Mouse (Mus musculus) midbrain, embryonic 15.5 days (tissue): ENCODE data around the gene Ascl5. TPM values are rescaled to one million over a fixed set of nuclear protein-coding genes. Genes with fewer than 3 reads are reported as not detected.

ENCODE experiments used
- ATAC-seq: fragments of 200-750 bp; cut with Nextera tagmentation; replicated peaks from 2 replicates; pipeline ENCODE4 v1.8.0; 2017; ENCODE audit warnings: moderate TSS enrichment
- H3K27ac ChIP-seq: fragments of 300-500 bp; sonication (generic); 2 replicates; pipeline ENCODE4 v1.5.1; 2015; ENCODE audit warnings: mild to moderate bottlenecking, inconsistent platforms
- H3K27me3 ChIP-seq: fragments of 300-500 bp; sonication (generic); replicated peaks from 2 replicates; pipeline ENCODE4 v1.6.1; 2015; ENCODE audit warnings: inconsistent platforms
- H3K36me3 ChIP-seq: fragments of 300-500 bp; sonication (generic); replicated peaks from 2 replicates; pipeline ENCODE4 v1.6.1; 2015; ENCODE audit warnings: inconsistent platforms
- H3K4me1 ChIP-seq: fragments of 300-500 bp; sonication (generic); 2 replicates; pipeline ENCODE4 v1.6.1; 2015; ENCODE audit warnings: inconsistent platforms
- H3K4me2 ChIP-seq: fragments of 300-500 bp; sonication (generic); 2 replicates; pipeline ENCODE4 v1.6.1; 2015; ENCODE audit warnings: inconsistent platforms, mild to moderate bottlenecking, moderate library complexity
- H3K4me3 ChIP-seq: fragments of 300-500 bp; sonication (generic); 2 replicates; pipeline ENCODE4 v1.5.1; 2015; ENCODE audit warnings: mild to moderate bottlenecking, inconsistent platforms
- H3K9ac ChIP-seq: fragments of 300-500 bp; sonication (generic); 2 replicates; pipeline ENCODE4 v1.6.1; 2015; ENCODE audit warnings: mild to moderate bottlenecking, inconsistent platforms
- H3K9me3 ChIP-seq: fragments of 300-500 bp; sonication (generic); 2 replicates; pipeline ENCODE4 v1.6.1; 2016; ENCODE audit warnings: inconsistent platforms
- WGBS: fragments of 180-500 bp; shearing (Covaris S2); methylation state at CpG from one replicate; pipeline ENCODE4 v1.1.7; 2015; ENCODE audit warnings: mixed read lengths; 5-methylcytosine and 5-hydroxymethylcytosine counted together
- polyA plus RNA-seq: library from polyadenylated mRNA; unstranded; fragments of >200 nt; fragmentation: Nextera tagmentation; extraction: Ambion mirVana; gene quantifications from 2 replicates; pipeline ENCODE4 v1.2.1, GENCODE M21; 2015

The Ascl5 gene
- polyA plus RNA-seq, 1 experiment from 2014 or later: not detected

DNA sequence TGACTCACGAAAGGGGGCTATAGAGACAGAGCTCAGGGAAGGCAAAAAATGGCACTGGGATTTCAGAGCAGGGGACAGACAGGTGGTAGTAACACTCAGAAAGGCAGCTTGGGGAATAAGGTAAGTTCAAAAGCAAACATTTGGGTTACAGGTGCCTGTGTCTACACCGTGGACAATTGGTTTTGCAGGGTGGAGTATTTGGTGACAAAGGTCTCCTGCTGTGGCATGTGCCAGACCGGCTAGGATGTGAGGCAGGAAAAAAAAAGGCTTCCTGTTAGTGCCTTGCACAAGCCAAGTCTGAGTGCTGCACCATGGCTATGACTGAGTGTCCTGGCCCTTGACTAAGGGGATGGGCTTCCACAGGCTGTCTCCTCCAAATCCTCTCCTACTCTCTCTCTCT is 8.0 kb downstream of the Ascl5 start:
- WGBS: 61% methylated on average over 3 of the region's 3 CpGs

DNA sequence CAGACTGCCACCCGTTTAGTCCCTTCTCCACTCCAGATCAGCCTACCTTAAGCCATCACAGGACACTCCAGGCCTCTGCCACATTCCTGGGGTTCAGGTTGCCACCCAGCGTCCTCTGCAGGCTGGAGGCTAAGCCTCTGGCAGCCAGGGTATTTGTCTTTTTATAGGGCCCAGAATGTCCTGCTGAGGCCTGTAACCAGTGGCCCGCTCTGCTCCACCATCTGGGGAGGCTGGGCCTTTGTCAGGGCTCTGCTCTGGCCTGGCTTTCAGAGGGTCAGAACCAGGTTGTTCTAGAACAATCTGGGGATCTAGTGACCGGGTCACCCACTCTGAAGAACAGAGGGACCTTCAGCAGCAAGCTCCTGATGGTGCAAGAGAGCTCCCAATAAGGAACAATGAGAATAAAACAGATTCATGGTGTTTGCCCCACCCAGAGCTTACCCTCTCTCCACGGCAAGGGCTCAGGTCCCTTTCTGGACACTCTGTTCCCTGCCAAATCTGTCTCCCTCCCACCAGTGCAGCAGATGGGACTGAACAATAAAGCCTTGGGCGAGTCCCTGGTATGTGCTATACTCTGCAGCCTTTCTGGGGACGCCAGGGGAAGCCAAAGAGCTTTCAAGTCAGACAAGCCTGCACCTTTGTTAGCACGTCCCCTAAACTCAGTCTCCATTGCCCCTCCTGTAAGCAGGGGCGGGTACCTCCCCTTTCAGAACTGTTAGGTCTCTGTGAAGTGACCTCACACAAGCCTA is 10.6 kb downstream of the Ascl5 start:
- Histone ChIP-seq H3K36me3 (no peaks in the 10 kb centered on the region), H3K4me1 (0 out of 2 replicates have a peak, but pooled peaks cover 4% of the 10 kb centered on the region), H3K4me3 (no peak overlapping the region), H3K9me3 (no peaks in the 10 kb centered on the region), H3K9ac (no peak overlapping the region), H3K4me2 (no peak overlapping the region), H3K27me3 (no peaks in the 10 kb centered on the region), H3K27ac (no peak overlapping the region)
- ATAC-seq: no peak
- WGBS: 48% methylated on average over 9 of the region's 9 CpGs

More for the DNA sequence above, 8.0 kb downstream of the Ascl5 start:
- H3K27me3 ChIP-seq: no peaks in the 10 kb centered on the region
- H3K9ac ChIP-seq: no peak overlapping the region
- ATAC-seq: no peak
- no peak overlapping the region for H3K4me2 ChIP-seq
- no peaks in the 10 kb centered on the region for H3K36me3 ChIP-seq
- no peak overlapping the region for H3K4me3 ChIP-seq
- no peaks in the 10 kb centered on the region for H3K9me3 ChIP-seq
- H3K27ac ChIP-seq: no peak overlapping the region
- H3K4me1 ChIP-seq: 0 out of 2 replicates have a peak, but pooled peaks cover 4% of the 10 kb centered on the region

DNA sequence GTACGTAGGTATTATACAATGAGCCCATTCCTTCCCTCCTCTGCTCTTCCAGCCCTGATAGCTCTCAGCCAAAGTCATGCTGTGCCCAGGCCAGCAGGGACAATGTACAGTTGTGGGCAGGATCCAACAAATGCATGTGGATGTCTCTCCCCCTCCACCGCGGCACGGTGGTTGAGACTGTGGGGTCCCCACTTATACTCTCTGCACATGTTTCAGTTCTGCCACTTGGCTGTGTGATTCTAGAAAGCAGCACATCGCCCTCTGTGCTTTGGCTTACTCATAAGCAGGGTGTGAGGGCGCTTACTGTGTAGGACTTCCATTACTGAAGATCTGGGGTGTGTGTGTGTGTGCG is 11.2 kb downstream of the Ascl5 start:
- 75% methylated on average over 7 of the region's 7 CpGs for WGBS
- Histone ChIP-seq H3K4me3 (no peak overlapping the region), H3K4me1 (0 out of 2 replicates have a peak, but pooled peaks cover 2% of the 10 kb centered on the region), H3K4me2 (no peak overlapping the region), H3K9ac (no peak overlapping the region), H3K9me3 (no peaks in the 10 kb centered on the region), H3K36me3 (no peaks in the 10 kb centered on the region), H3K27ac (no peak overlapping the region), H3K27me3 (no peaks in the 10 kb centered on the region)
- 0 out of 2 replicates have a peak, but pooled peaks have one; percentile 20 for ATAC-seq

DNA sequence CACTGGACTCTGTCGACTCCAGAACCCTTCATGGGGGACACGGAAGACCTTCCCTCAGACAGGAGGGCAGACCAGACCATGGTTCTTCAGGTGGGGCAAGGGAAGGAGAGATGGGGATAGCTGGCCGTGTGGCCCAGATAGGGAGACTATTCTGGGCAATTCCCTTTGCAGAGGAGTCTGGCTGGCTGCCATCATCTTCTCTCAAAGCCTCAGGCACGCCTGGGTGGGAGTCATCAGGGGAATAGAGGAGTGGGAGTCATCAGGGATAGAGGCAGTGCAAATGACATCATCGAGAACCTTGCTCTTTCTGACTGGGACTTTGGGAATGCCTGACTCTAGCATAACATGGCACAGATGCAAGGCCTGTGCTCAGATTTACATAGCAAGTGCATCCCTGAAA is 13.4 kb downstream of the Ascl5 start:
- Histone ChIP-seq H3K27ac (no peak overlapping the region), H3K4me2 (no peak overlapping the region), H3K36me3 (no peaks in the 10 kb centered on the region), H3K9me3 (no peaks in the 10 kb centered on the region), H3K9ac (no peak overlapping the region), H3K27me3 (no peaks in the 10 kb centered on the region), H3K4me1 (no peaks in the 10 kb centered on the region), H3K4me3 (no peak overlapping the region)
- WGBS: 77% methylated on average over 5 of the region's 5 CpGs
- ATAC-seq: no peak

DNA sequence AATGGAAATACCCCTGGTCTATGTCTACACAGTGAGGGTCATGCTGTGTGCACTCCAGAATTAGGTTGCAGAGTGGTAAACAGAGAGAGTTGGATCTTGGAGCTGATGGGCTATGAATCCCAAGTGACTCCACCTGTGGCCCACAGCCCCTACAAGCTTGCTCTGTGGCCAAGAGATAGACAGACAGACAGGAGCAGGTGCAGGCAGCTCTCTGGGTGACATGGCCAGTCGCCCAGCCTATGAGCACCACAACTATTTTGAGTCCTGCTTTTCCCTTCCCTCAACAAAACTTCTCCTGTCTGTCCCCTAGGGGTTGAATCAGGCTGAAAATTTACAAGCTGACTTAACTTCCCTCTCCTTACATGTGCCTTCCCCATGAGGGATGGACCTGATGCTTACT is 16.0 kb downstream of the Ascl5 start:
- Histone ChIP-seq H3K4me2 (no peak overlapping the region), H3K9ac (no peak overlapping the region), H3K27ac (no peak overlapping the region), H3K9me3 (no peaks in the 10 kb centered on the region), H3K36me3 (no peaks in the 10 kb centered on the region), H3K4me1 (no peaks in the 10 kb centered on the region), H3K4me3 (no peak overlapping the region), H3K27me3 (no peaks in the 10 kb centered on the region)
- no peak for ATAC-seq
- 77% methylated on average over 1 of the region's 1 CpGs for WGBS

DNA sequence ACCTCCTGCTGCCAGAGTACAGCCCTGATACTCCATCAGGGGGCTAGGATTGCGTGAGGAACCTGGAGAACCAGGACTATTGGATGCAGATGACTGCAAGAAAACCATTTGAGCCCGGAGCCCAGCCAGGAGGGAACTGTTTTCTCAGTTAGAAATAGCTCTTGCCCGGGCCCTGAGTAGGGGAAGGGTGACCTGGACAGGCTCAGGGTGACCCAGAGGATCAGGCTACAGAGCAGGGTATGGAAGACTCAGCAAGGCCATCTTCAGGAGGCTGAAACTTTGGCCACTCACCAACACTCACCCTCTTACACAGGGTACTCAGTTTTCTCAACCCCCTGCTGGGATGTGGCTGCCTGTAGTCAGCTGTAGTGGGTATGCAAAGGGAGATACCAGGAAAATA is 17.0 kb downstream of the Ascl5 start:
- ATAC-seq: no peak
- Histone ChIP-seq H3K4me1 (no peaks in the 10 kb centered on the region), H3K27me3 (no peaks in the 10 kb centered on the region), H3K4me3 (no peak overlapping the region), H3K9me3 (no peaks in the 10 kb centered on the region), H3K4me2 (no peak overlapping the region), H3K9ac (no peak overlapping the region), H3K27ac (no peak overlapping the region), H3K36me3 (no peaks in the 10 kb centered on the region)
- whole genome bisulfite sequencing: 76% methylated on average over 3 of the region's 3 CpGs

DNA sequence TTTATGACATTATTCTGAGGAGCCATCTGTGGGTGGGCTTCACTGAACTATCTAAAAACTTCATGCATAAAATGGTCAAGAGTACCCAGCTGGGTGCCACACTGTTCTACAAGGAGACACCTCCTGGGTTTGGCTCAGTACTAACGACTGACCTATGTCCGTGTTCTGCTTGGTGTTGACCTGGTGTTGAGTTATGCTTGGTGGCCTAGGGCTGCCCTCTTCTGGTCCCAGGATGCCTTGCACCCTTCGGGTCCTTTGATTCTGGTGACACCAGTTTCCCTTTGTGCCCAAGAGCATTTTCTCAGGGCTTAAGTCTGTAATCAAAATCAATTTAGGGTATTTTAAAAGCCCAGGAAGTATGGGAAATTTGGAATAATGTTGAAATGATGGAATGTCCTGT is 25.5 kb downstream of the Ascl5 start:
- whole genome bisulfite sequencing: 13% methylated on average over 3 of the region's 3 CpGs
- ATAC-seq: no peak

DNA sequence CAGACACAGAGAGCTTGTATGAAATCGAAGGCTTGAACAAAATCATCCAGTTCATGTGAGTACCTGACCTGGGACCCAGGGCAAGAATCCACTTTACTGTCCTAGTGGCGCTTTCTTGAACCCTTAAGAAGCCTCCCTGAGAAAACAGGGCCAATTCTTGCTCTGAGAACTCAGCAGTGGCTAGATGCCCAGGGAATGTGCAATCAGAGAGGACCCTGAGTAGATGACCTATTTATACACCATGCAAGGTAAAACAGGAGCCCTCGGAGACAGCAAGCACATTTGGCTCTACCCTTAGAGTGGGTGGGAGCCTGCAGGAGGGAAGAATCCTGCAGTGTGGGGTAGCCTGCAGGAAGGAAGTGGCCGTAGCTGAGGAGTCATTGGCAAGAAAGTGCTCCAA is 27.1 kb downstream of the Ascl5 start:
- H3K36me3 ChIP-seq: no peaks in the 10 kb centered on the region
- no peak overlapping the region for H3K9ac ChIP-seq
- H3K27ac ChIP-seq: no peak overlapping the region
- WGBS: 65% methylated on average over 4 of the region's 4 CpGs
- 0 out of 2 replicates have a peak, but pooled peaks cover 3% of the 10 kb centered on the region for H3K9me3 ChIP-seq
- H3K4me1 ChIP-seq: no peaks in the 10 kb centered on the region
- H3K4me3 ChIP-seq: no peak overlapping the region
- no peak overlapping the region for H3K4me2 ChIP-seq
- no peaks in the 10 kb centered on the region for H3K27me3 ChIP-seq
- ATAC-seq: no peak

More for the DNA sequence above, 25.5 kb downstream of the Ascl5 start:
- H3K27ac ChIP-seq: no peak overlapping the region
- no peaks in the 10 kb centered on the region for H3K27me3 ChIP-seq
- no peaks in the 10 kb centered on the region for H3K9me3 ChIP-seq
- no peaks in the 10 kb centered on the region for H3K36me3 ChIP-seq
- H3K9ac ChIP-seq: no peak overlapping the region
- H3K4me3 ChIP-seq: no peak overlapping the region
- H3K4me2 ChIP-seq: no peak overlapping the region
- H3K4me1 ChIP-seq: no peaks in the 10 kb centered on the region

DNA sequence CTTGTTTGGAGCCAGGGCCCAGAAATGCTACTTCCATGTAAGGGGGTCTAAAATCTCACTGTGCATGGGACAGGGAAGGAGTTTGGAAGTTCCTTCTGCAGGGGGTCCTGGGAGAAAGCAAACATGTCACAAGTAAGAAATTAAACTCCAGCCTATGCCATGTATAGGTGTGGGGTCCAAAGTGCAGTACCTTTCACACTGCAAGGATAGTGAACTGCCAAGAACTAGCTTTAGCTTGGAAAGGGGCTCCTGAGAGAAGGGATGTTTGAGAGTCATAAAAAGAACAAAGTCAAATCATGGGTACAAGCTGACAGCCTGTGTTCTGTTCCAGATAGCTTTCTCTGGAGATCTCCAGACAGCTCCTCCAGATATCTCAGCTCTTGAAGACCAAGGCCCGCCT is 30.6 kb downstream of the Ascl5 start:
- ATAC-seq: no peak
- Histone ChIP-seq H3K9me3 (0 out of 2 replicates have a peak, but pooled peaks cover 3% of the 10 kb centered on the region), H3K4me2 (no peak overlapping the region), H3K27ac (no peak overlapping the region), H3K4me1 (no peaks in the 10 kb centered on the region), H3K4me3 (no peak overlapping the region), H3K27me3 (no peaks in the 10 kb centered on the region), H3K9ac (no peak overlapping the region), H3K36me3 (no peaks in the 10 kb centered on the region)
- WGBS: 87% methylated on average over 1 of the region's 1 CpGs

DNA sequence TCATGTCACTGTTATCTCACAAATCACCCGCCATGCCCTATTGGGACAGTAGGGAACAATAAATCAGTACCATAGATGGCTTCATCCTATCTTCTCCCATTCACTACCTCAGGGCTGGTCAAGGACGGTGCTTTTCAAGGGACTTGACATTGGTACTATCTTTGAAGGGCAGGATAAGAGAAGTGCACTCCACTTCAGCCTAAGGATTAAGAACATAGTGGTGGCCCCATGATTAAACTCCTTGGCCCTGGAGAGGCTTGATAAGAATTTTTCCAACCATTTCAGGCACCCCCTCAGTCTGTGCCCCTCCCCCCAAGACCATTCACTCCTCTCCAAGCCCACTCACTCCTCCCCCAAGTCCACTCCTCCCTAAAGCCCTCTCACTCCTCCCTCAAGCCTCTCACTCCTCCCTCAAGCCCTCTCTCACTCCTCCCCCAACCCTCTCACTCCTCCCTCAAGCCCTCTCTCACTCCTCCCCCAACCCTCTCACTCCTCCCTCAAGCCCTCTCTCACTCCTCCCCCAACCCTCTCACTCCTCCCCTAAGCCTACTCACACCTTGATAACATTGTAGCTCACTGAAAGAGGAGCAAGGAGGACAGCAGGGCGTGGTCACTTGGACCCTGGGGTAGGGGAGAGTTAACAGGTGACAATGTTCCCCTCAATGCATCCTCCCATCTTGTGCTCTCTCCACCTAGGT is 35.5 kb downstream of the Ascl5 start:
- H3K4me1 ChIP-seq: peaks cover 8% of the 10 kb centered on the region
- no peak overlapping the region for H3K9ac ChIP-seq
- H3K36me3 ChIP-seq: no peaks in the 10 kb centered on the region
- no peak overlapping the region for H3K4me2 ChIP-seq
- H3K27me3 ChIP-seq: no peaks in the 10 kb centered on the region
- WGBS: 95% methylated on average over 3 of the region's 3 CpGs
- no peak overlapping the region for H3K27ac ChIP-seq
- ATAC-seq: no peak
- no peak overlapping the region for H3K4me3 ChIP-seq
- H3K9me3 ChIP-seq: 0 out of 2 replicates have a peak, but pooled peaks cover 3% of the 10 kb centered on the region

DNA sequence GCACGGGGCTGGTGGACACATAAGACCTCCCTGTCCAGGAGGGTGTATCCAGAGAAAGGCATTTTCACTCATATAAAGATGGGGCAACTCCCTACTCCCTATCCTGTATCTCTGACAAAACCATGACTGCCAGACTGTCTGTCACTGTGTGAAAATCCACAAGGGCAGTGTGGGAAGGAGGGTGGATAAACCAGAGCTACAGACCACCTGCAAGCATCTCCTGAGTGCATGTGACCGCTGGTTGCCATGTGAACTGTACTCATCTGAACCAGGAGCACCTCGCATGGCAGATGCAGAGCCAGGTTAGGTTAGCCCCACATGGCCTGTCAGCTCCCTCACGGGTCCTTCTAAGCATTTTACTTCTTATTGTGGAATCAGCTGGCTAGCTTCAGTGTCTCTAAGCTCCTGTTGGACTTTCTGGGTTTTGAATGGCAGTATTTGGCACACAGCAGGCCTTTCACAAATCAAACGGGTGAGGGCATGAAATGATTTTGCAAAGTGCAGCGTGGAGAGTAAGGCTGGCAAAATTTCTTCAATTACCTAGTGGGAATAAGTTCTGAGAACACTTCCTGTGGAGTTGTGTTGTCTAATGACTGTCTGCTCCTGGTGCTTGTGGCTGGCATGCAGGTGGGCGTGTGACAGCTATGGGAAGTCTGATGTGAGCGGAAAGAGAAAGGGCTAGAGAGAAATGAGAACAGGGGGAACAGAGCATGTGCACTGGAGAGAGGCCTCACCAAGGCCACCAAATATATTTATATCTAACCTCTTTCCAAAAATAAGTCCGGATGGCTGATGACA is 39.0 kb downstream of the Ascl5 start:
- ATAC-seq: no peak
- 62% methylated on average over 9 of the region's 9 CpGs for WGBS
- H3K27ac ChIP-seq: peak overlapping the region; percentile 34

DNA sequence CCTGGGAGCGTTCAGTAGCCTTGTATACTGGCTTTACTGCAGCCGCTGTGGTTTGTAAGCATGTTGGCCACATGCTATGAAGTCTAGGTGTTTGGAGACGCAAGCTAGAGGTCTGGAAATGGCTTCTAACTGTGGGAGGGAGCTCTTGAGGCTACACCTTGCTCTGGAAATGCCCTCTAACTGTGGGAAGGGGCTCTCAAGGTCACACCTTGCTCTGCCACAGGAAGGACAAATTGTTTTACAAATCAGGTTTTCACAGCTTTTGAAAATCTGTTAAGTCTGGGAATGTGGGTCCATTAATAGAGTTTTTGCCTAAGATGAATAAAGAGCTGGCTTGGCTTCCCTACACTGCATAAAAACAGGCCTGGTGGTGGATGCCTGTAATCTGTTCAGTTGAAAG is 43.1 kb downstream of the Ascl5 start:
- Histone ChIP-seq H3K27me3 (no peaks in the 10 kb centered on the region), H3K4me2 (no peak overlapping the region), H3K9ac (no peak overlapping the region), H3K27ac (no peak overlapping the region), H3K9me3 (no peaks in the 10 kb centered on the region), H3K4me3 (no peak overlapping the region), H3K36me3 (no peaks in the 10 kb centered on the region), H3K4me1 (peaks cover 8% of the 10 kb centered on the region)
- no peak for ATAC-seq
- WGBS: 88% methylated on average over 3 of the region's 3 CpGs

More for the DNA sequence above, 39.0 kb downstream of the Ascl5 start:
- Histone ChIP-seq H3K9ac (no peak overlapping the region), H3K36me3 (no peaks in the 10 kb centered on the region), H3K4me2 (no peak overlapping the region), H3K9me3 (no peaks in the 10 kb centered on the region), H3K4me3 (no peak overlapping the region), H3K27me3 (no peaks in the 10 kb centered on the region), H3K4me1 (peaks cover 8% of the 10 kb centered on the region)
